Mouse (Mus musculus): ENCODE data around the gene Relch. TPM values are rescaled to one million over a fixed set of nuclear protein-coding genes. Genes with fewer than 3 reads are reported as not detected.

Relch gene
- total and polyA plus RNA-seq, 2 experiments from 2014 or later, result 50.5 to 66.7 TPM

GRCm38 (mm10) chr1:105662820-105663170 is 866 bp upstream of the Relch start:
- Histone ChIP-seq H3K9ac (replicated peaks; ENCODE audit: low read length, poor library complexity, severe bottlenecking) (peak overlapping the region; percentile 66), H3K27ac (ENCODE audit: low read depth, low read length) (0 out of 2 replicates have a peak overlapping the region, but pooled peaks have one; percentile 1), H3K9me3 (ENCODE audit: low read length) (no peaks in the 10 kb centered on the region), H3K27me3 (ENCODE audit: insufficient read depth, low read length) (no peaks in the 10 kb centered on the region), H3K4me2 (ENCODE audit: low read depth, low read length, poor library complexity, severe bottlenecking) (peak overlapping the region; percentile 75), H3K4me3 (ENCODE audit: low read depth, low read length) (peak overlapping the region; percentile 99), H3K36me3 (ENCODE audit: insufficient read depth, low read length) (no peaks in the 10 kb centered on the region), H3K4me1 (ENCODE audit: insufficient read depth, low read length) (peaks cover 10% of the 10 kb centered on the region; the same call in 1 of the 2 replicates)
- no peak for TF ChIP-seq CTCF (IDR thresholded peaks at IDR 0.05)
- whole genome bisulfite sequencing, result 4% methylated on average over 6 of the region's 6 CpGs
- ATAC-seq (ENCODE audit: low FRiP score) (no peak), DNase-seq (ENCODE audit: low spot score) (no peak)

GRCm38 (mm10) chr1:105663962-105664812 is 526 bp downstream of the Relch start:
- peak overlapping the region; percentile 91 for H3K4me2 ChIP-seq (ENCODE audit: low read depth, low read length, poor library complexity, severe bottlenecking)
- H3K9me3 ChIP-seq (ENCODE audit: low read length), result no peaks in the 10 kb centered on the region
- no peaks in the 10 kb centered on the region for H3K36me3 ChIP-seq (ENCODE audit: insufficient read depth, low read length)
- ATAC-seq (ENCODE audit: low FRiP score) (peak; percentile 55), DNase-seq (ENCODE audit: low spot score) (peak; percentile 21)
- peak overlapping the region; percentile 87 for H3K9ac ChIP-seq (replicated peaks; ENCODE audit: low read length, poor library complexity, severe bottlenecking)
- peaks cover 10% of the 10 kb centered on the region; the same call in 1 of the 2 replicates for H3K4me1 ChIP-seq (ENCODE audit: insufficient read depth, low read length)
- H3K4me3 ChIP-seq (ENCODE audit: low read depth, low read length), result peak overlapping the region; percentile 99
- under 1% methylated on average over 65 of the region's 68 CpGs for WGBS
- TF ChIP-seq CTCF (IDR thresholded peaks at IDR 0.05), result no peak
- H3K27me3 ChIP-seq (ENCODE audit: insufficient read depth, low read length), result no peaks in the 10 kb centered on the region
- peak overlapping the region; percentile 91 for H3K27ac ChIP-seq (ENCODE audit: low read depth, low read length)

GRCm38 (mm10) chr1:105669700-105670099 is 6.0 kb downstream of the Relch start:
- Histone ChIP-seq H3K4me2 (ENCODE audit: low read depth, low read length, poor library complexity, severe bottlenecking) (no peak overlapping the region), H3K9ac (replicated peaks; ENCODE audit: low read length, poor library complexity, severe bottlenecking) (no peak overlapping the region), H3K27me3 (ENCODE audit: insufficient read depth, low read length) (no peaks in the 10 kb centered on the region), H3K36me3 (ENCODE audit: insufficient read depth, low read length) (no peaks in the 10 kb centered on the region), H3K4me1 (ENCODE audit: insufficient read depth, low read length) (peaks cover 10% of the 10 kb centered on the region; the same call in 1 of the 2 replicates), H3K27ac (ENCODE audit: low read depth, low read length) (no peak overlapping the region), H3K4me3 (ENCODE audit: low read depth, low read length) (no peak overlapping the region), H3K9me3 (ENCODE audit: low read length) (no peaks in the 10 kb centered on the region)
- no peak for DNase-seq (ENCODE audit: low spot score)
- ATAC-seq (ENCODE audit: low FRiP score), result no peak
- no peak for TF ChIP-seq CTCF (IDR thresholded peaks at IDR 0.05)

- WGBS, result 97% methylated on average over 2 of the region's 2 CpGs
- Histone ChIP-seq H3K36me3 (ENCODE audit: insufficient read depth, low read length) (no peaks in the 10 kb centered on the region), H3K4me3 (ENCODE audit: low read depth, low read length) (no peak overlapping the region), H3K9ac (replicated peaks; ENCODE audit: low read length, poor library complexity, severe bottlenecking) (no peak overlapping the region), H3K27ac (ENCODE audit: low read depth, low read length) (no peak overlapping the region), H3K9me3 (ENCODE audit: low read length) (no peaks in the 10 kb centered on the region), H3K27me3 (ENCODE audit: insufficient read depth, low read length) (no peaks in the 10 kb centered on the region), H3K4me1 (ENCODE audit: insufficient read depth, low read length) (no peaks in the 10 kb centered on the region), H3K4me2 (ENCODE audit: low read depth, low read length, poor library complexity, severe bottlenecking) (no peak overlapping the region)
- no peak for TF ChIP-seq CTCF (IDR thresholded peaks at IDR 0.05)
- DNase-seq (ENCODE audit: low spot score) (no peak), ATAC-seq (ENCODE audit: low FRiP score) (no peak)
These were observed 11.1 kb downstream of the Relch start for GRCm38 (mm10) chr1:105674763-105675162.

- Histone ChIP-seq H3K9ac (replicated peaks; ENCODE audit: low read length, poor library complexity, severe bottlenecking) (no peak overlapping the region), H3K4me3 (ENCODE audit: low read depth, low read length) (no peak overlapping the region), H3K27ac (ENCODE audit: low read depth, low read length) (no peak overlapping the region), H3K9me3 (ENCODE audit: low read length) (no peaks in the 10 kb centered on the region), H3K4me2 (ENCODE audit: low read depth, low read length, poor library complexity, severe bottlenecking) (no peak overlapping the region), H3K36me3 (ENCODE audit: insufficient read depth, low read length) (no peaks in the 10 kb centered on the region), H3K4me1 (ENCODE audit: insufficient read depth, low read length) (no peaks in the 10 kb centered on the region), H3K27me3 (ENCODE audit: insufficient read depth, low read length) (no peaks in the 10 kb centered on the region)
- no peak for ATAC-seq (ENCODE audit: low FRiP score)
- DNase-seq (ENCODE audit: low spot score), result peak; percentile 2
- TF ChIP-seq CTCF (IDR thresholded peaks at IDR 0.05), result peak; percentile 57
- 88% methylated on average over 1 of the region's 1 CpGs for WGBS
These were observed 16.9 kb downstream of the Relch start for GRCm38 (mm10) chr1:105680587-105680986.

- no peaks in the 10 kb centered on the region for H3K27me3 ChIP-seq (ENCODE audit: insufficient read depth, low read length)
- no peak overlapping the region for H3K27ac ChIP-seq (ENCODE audit: low read depth, low read length)
- no peak for ATAC-seq (ENCODE audit: low FRiP score)
- H3K4me1 ChIP-seq (ENCODE audit: insufficient read depth, low read length), result no peaks in the 10 kb centered on the region
- H3K36me3 ChIP-seq (ENCODE audit: insufficient read depth, low read length), result peaks cover 3% of the 10 kb centered on the region; the same call in 1 of the 2 replicates
- no peak overlapping the region for H3K4me3 ChIP-seq (ENCODE audit: low read depth, low read length)
- H3K4me2 ChIP-seq (ENCODE audit: low read depth, low read length, poor library complexity, severe bottlenecking), result no peak overlapping the region
- WGBS, result 82% methylated on average over 3 of the region's 3 CpGs
- no peak overlapping the region for H3K9ac ChIP-seq (replicated peaks; ENCODE audit: low read length, poor library complexity, severe bottlenecking)
- no peaks in the 10 kb centered on the region for H3K9me3 ChIP-seq (ENCODE audit: low read length)
- DNase-seq (ENCODE audit: low spot score), result no peak
- no peak for TF ChIP-seq CTCF (IDR thresholded peaks at IDR 0.05)
These were observed 21.8 kb downstream of the Relch start for GRCm38 (mm10) chr1:105685501-105685900.
